In the genomic region with DNA sequence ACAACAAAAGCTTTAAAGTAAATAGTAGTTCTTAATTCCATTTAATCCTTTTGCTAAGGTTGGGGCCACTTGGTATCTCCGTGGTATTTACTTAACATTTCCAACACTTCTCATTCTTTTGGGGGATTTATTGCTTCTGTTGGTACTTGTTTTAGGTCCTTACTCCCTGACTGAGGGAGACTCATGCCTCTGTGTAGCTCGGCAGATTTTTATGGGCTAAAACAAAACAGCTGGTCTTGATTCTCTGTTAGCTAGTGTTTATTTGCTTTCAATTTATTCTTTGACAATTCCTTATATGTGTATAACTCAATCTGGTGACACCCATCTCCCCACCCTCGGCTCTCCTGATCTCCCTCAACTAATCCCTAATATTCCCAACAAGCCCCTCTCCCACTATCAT, we compare ENCODE assay signal across 21 mouse cellular contexts.
DNase-seq lines count a peak whose midpoint lies in the region; ATAC-seq and TF ChIP-seq lines count a peak whose summit lies in the region.
"Had no signal": no experiment of that assay in that cellular context is flagged by ENCODE, and none has a peak within 500 bp of the region (broad histone marks: within the 10 kb centered on the region; RNA-seq: fewer than 3 reads in every experiment).

No protein-coding gene starts in this region.

- 39% methylated on average over 3 of the region's 3 CpGs for WGBS in kidney, embryonic 15.5 days
- WGBS in kidney, embryonic 16.5 days, result 40% methylated on average over 3 of the region's 3 CpGs
- 53% methylated on average over 3 of the region's 3 CpGs for WGBS in kidney, adult 2 months
- WGBS in kidney, postnatal 0 days, result 43% methylated on average over 3 of the region's 3 CpGs

- H3K4me2 ChIP-seq in kidney, embryonic 15.5 days, result no peak overlapping the region
- no peak overlapping the region for H3K4me2 ChIP-seq in kidney, embryonic 16.5 days (replicated peaks; ENCODE audit: low read depth, low read length)
- H3K4me2 ChIP-seq in kidney, postnatal 0 days (ENCODE audit: low read length), result no peak overlapping the region

- no peak for TF ChIP-seq CTCF in kidney, adult 2 months (conservative IDR thresholded peaks at IDR 0.05; ENCODE audit: insufficient read depth, insufficient read length, low read depth, low read length)
- TF ChIP-seq CTCF in kidney, postnatal 0 days (IDR thresholded peaks at IDR 0.05; ENCODE audit: low read depth), result no peak

- no peak overlapping the region for H3K27ac ChIP-seq in kidney, embryonic 15.5 days
- H3K27ac ChIP-seq in kidney, embryonic 16.5 days (ENCODE audit: low read length), result no peak overlapping the region
- H3K27ac ChIP-seq in kidney, adult 2 months (ENCODE audit: insufficient read depth, low read depth, low read length), result no peak overlapping the region
- no peak overlapping the region for H3K27ac ChIP-seq in kidney, postnatal 0 days

- DNase-seq in kidney, adult 18-20 months, result no peak
- DNase-seq in kidney, adult 2 months, result no peak
- DNase-seq in kidney, postnatal 0 days (ENCODE audit: low spot score), result peak; percentile 34
- no peak for DNase-seq in kidney, postnatal 36 days
- DNase-seq: adrenal gland, adult 2 months; adrenal gland, adult 8-10 months; adrenal gland, postnatal 10 days; adrenal gland, postnatal 14 days; adrenal gland, postnatal 25 days; adrenal gland, postnatal 36 days; B cell, adult 2 months; cerebellum, adult 11 months; cerebellum, adult 11-12 months; cerebellum, adult 18-20 months had no signal

- H3K36me3 ChIP-seq in kidney, embryonic 15.5 days, result no peaks in the 10 kb centered on the region
- no peaks in the 10 kb centered on the region for H3K36me3 ChIP-seq in kidney, embryonic 16.5 days (ENCODE audit: insufficient read depth, low read length)
- no peaks in the 10 kb centered on the region for H3K36me3 ChIP-seq in kidney, adult 2 months (ENCODE audit: control insufficient read depth, insufficient read depth, low read length)
- no peaks in the 10 kb centered on the region for H3K36me3 ChIP-seq in kidney, postnatal 0 days (ENCODE audit: insufficient read depth, low read length)
- H3K36me3 ChIP-seq: G1E had no signal

- H3K4me3 ChIP-seq in kidney, embryonic 15.5 days (replicated peaks), result no peak overlapping the region
- no peak overlapping the region for H3K4me3 ChIP-seq in kidney, embryonic 16.5 days (ENCODE audit: low read length)
- no peak overlapping the region for H3K4me3 ChIP-seq in kidney, adult 2 months (ENCODE audit: insufficient read depth, low read depth, low read length)
- no peak overlapping the region for H3K4me3 ChIP-seq in kidney, postnatal 0 days (replicated peaks; ENCODE audit: low read depth, low read length)

- H3K27me3 ChIP-seq in kidney, embryonic 15.5 days, result no peaks in the 10 kb centered on the region
- H3K27me3 ChIP-seq in kidney, embryonic 16.5 days (ENCODE audit: insufficient read depth, low read length), result no peaks in the 10 kb centered on the region
- no peaks in the 10 kb centered on the region for H3K27me3 ChIP-seq in kidney, adult 2 months (replicated peaks; ENCODE audit: control insufficient read depth, insufficient read depth, low read length)
- no peaks in the 10 kb centered on the region for H3K27me3 ChIP-seq in kidney, postnatal 0 days (ENCODE audit: insufficient read depth, low read length)
- H3K27me3 ChIP-seq: CH12.LX, Patski had no signal

- no peaks in the 10 kb centered on the region for H3K9me3 ChIP-seq in kidney, embryonic 15.5 days (replicated peaks)
- H3K9me3 ChIP-seq in kidney, embryonic 16.5 days (ENCODE audit: low read length), result no peaks in the 10 kb centered on the region
- H3K9me3 ChIP-seq in kidney, postnatal 0 days (replicated peaks; ENCODE audit: low read length), result no peaks in the 10 kb centered on the region
- H3K9me3 ChIP-seq: G1E had no signal

- TF ChIP-seq POLR2A in kidney, adult 2 months (IDR thresholded peaks at IDR 0.05; ENCODE audit: low read depth, low read length), result no peak

- no peaks in the 10 kb centered on the region for H3K4me1 ChIP-seq in kidney, embryonic 15.5 days
- no peaks in the 10 kb centered on the region for H3K4me1 ChIP-seq in kidney, embryonic 16.5 days (ENCODE audit: insufficient read depth, low read length)
- no peaks in the 10 kb centered on the region for H3K4me1 ChIP-seq in kidney, adult 2 months (ENCODE audit: control insufficient read depth, insufficient read depth, low read length)
- H3K4me1 ChIP-seq in kidney, postnatal 0 days (replicated peaks; ENCODE audit: insufficient read depth, low read length), result no peaks in the 10 kb centered on the region

- H3K9ac ChIP-seq in kidney, embryonic 15.5 days, result no peak overlapping the region
- no peak overlapping the region for H3K9ac ChIP-seq in kidney, embryonic 16.5 days (replicated peaks; ENCODE audit: low read length)
- no peak overlapping the region for H3K9ac ChIP-seq in kidney, postnatal 0 days (ENCODE audit: low read depth, low read length)

- ATAC-seq in kidney, embryonic 15.5 days (replicated peaks; ENCODE audit: low FRiP score), result 0 out of 2 replicates have a peak, but pooled peaks have one; percentile 54
- peak; percentile 57; the same call in 1 of the 2 replicates for ATAC-seq in kidney, embryonic 16.5 days (ENCODE audit: low FRiP score, low TSS enrichment)
- no peak for ATAC-seq in kidney, postnatal 0 days (replicated peaks; ENCODE audit: low FRiP score, low read depth)
- ATAC-seq: activated CD4-positive, CD25-positive, alpha-beta regulatory T cell, adult 4 months; CD4-positive, CD25-positive, alpha-beta regulatory T cell, adult 4 months; Patski had no signal
